1 mouse cellular context compared by ENCODE assay signal in the genomic region with DNA sequence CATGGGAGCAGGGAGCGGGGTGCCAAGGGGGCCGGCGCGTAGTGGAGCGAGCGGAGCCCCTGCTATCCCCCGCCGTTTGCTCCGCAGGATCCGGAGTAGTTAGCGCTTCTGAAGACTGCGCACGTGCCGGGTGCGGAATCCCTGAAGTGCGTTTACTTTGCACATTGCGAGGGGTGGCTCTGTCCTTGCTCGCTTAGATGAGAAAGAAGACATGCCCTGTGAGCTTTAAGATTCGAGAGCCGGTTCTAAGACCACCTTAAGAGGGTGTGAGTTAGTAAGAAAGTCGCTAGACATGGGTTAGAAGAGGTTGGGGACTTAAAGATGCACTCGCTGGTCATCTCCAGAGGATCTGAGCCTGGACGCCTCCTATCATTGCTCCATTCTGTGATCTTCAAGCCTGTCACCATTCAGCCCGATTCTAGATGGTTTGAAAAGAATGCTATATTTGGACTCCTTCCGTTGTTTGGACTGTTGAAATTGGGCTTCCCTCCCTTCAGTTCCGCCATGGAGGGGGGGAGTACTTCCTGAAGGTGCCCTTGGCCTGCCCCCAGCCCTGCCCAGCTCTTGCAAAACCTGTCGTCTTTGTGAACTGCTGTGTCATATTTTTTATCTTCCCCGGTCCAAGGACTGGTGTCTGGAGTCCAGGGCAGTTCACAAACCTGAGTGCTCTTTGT.
TF ChIP-seq lines count a peak whose summit lies in the region.

No protein-coding gene starts in this region.

TF ChIP-seq in CH12.LX, 34 proteins besides CTCF, POLR2A, EP300 and RAD21 (continued from another document):
- 0 out of 2 replicates have a peak, but pooled peaks have one; percentile 36 for TF ChIP-seq ZMIZ1 (IDR thresholded peaks at IDR 0.05; ENCODE audit: low read depth, low read length)
